Comparison of ENCODE assay signal across 8 mouse cellular contexts in genomic region chr4:136841056-136841455, GRCm38 (mm10). TPM values are rescaled to one million over a fixed set of nuclear protein-coding genes. Genes with fewer than 3 reads are reported as not detected.
DNase-seq lines count a peak whose midpoint lies in the region; ATAC-seq lines count a peak whose summit lies in the region.

No protein-coding gene starts in this region.

- DNase-seq in adrenal gland, adult (ENCODE audit: inconsistent age in 2 of 2, low spot score in 1 of 2) = peak; percentile 85 to 94
- DNase-seq in cerebellum, postnatal 10 days = peak; percentile 93 to 95
- DNase-seq in gastrocnemius, adult 18-20 months (ENCODE audit: low spot score) = peak; percentile 71
- peak; percentile 91 for DNase-seq in hindlimb bud, embryonic 11.5 days (ENCODE audit: extremely low spot score, low read depth, low spot score)
- peak; percentile 79 to 88 for DNase-seq in left cerebral cortex, adult 18-20 months (ENCODE audit: low spot score in 2 of 2)
- DNase-seq in right cerebral cortex, postnatal 14 days = peak; percentile 81

- peak; percentile 79 for ATAC-seq in megakaryocyte-erythroid progenitor cell, adult 5-6 weeks (replicated peaks; ENCODE audit: low FRiP score, low TSS enrichment, poor library complexity, severe bottlenecking)
- no peak for ATAC-seq in activated CD4-positive, CD25-positive, alpha-beta regulatory T cell, adult 4 months

RNA-seq across cellular contexts. Expression of gene Ephb2, which starts 5.3 kb away (rescaled TPM):
- total RNA-seq in gastrocnemius, adult 18-20 months (2021) = under 1 TPM; 0.53 to 0.74 TPM
- total RNA-seq in left cerebral cortex, adult 18-20 months (2021) = 10 to 100 TPM; 14.9 to 16.1 TPM
- not detected in 2 replicates for total RNA-seq in megakaryocyte-erythroid progenitor cell, adult 5-6 weeks (2014; fragmentation: Nextera tagmentation)
- total RNA-seq in megakaryocyte-erythroid progenitor cell, adult 5-6 weeks (2017) = 0.56 TPM in 1 of 2 replicates, not detected in the other
- polyA plus RNA-seq in activated CD4-positive, CD25-positive, alpha-beta regulatory T cell, adult 4 months (2017; shearing (Covaris generic)) = not detected

RNA-seq across cellular contexts. Expression of gene C1qb, which starts 44.9 kb away (rescaled TPM):
- total RNA-seq in gastrocnemius, adult 18-20 months (2021) = 10 to 100 TPM in 1 of 2 experiments, 1 to 10 TPM in 1; 8.5 to 13.1 TPM
- 10 to 100 TPM; 53.1 to 57.5 TPM for total RNA-seq in left cerebral cortex, adult 18-20 months (2021)
- total RNA-seq in megakaryocyte-erythroid progenitor cell, adult 5-6 weeks (2014; fragmentation: Nextera tagmentation) = not detected in 2 replicates
- not detected in 2 replicates for total RNA-seq in megakaryocyte-erythroid progenitor cell, adult 5-6 weeks (2017)
- polyA plus RNA-seq in activated CD4-positive, CD25-positive, alpha-beta regulatory T cell, adult 4 months (2017; shearing (Covaris generic)) = 1 to 10 TPM; 1.2 to 6.1 TPM

RNA-seq across cellular contexts. Expression of gene C1qc, which starts 51.8 kb away (rescaled TPM):
- 10 to 100 TPM in 1 of 2 experiments, 1 to 10 TPM in 1; 7.9 to 15.8 TPM for total RNA-seq in gastrocnemius, adult 18-20 months (2021)
- 10 to 100 TPM; 37.8 to 44.8 TPM for total RNA-seq in left cerebral cortex, adult 18-20 months (2021)
- total RNA-seq in megakaryocyte-erythroid progenitor cell, adult 5-6 weeks (2014; fragmentation: Nextera tagmentation) = not detected in 2 replicates
- total RNA-seq in megakaryocyte-erythroid progenitor cell, adult 5-6 weeks (2017) = 3.4 TPM in 1 of 2 replicates, not detected in the other
- polyA plus RNA-seq in activated CD4-positive, CD25-positive, alpha-beta regulatory T cell, adult 4 months (2017; shearing (Covaris generic)) = under 1 TPM; 0.28 to 0.56 TPM

RNA-seq across cellular contexts. Expression of gene C1qa, which starts 57.5 kb away (rescaled TPM):
- total RNA-seq in gastrocnemius, adult 18-20 months (2021) = 10 to 100 TPM in 1 of 2 experiments, 1 to 10 TPM in 1; 8.7 to 15.2 TPM
- 10 to 100 TPM; 50.6 to 53.6 TPM for total RNA-seq in left cerebral cortex, adult 18-20 months (2021)
- 1.5 TPM in 1 of 2 replicates, not detected in the other for total RNA-seq in megakaryocyte-erythroid progenitor cell, adult 5-6 weeks (2014; fragmentation: Nextera tagmentation)
- not detected in 2 replicates for total RNA-seq in megakaryocyte-erythroid progenitor cell, adult 5-6 weeks (2017)
- under 1 TPM; 0.83 to 0.97 TPM for polyA plus RNA-seq in activated CD4-positive, CD25-positive, alpha-beta regulatory T cell, adult 4 months (2017; shearing (Covaris generic))

Comparison
In these comparisons a context has a peak if more than half of its experiments do, and no peak if none do; other contexts are left out.
1. RNA of gene Ephb2, which starts 5.3 kb away (total RNA-seq): 14.9 to 16.1 TPM in left cerebral cortex, adult 18-20 months; 0.53 to 0.74 TPM in gastrocnemius, adult 18-20 months and 0.56 TPM in megakaryocyte-erythroid progenitor cell, adult 5-6 weeks; every median in the first group is over 4 times any median in the second.
2. RNA of gene C1qb, which starts 44.9 kb away (total RNA-seq): 53.1 to 57.5 TPM in left cerebral cortex, adult 18-20 months and 8.5 to 13.1 TPM in gastrocnemius, adult 18-20 months; not detected in megakaryocyte-erythroid progenitor cell, adult 5-6 weeks; every median in the first group is over 4 times any median in the second.
3. Peak in every context shown above with its lines, with median percentiles within 50 percentile points of each other: DNase-seq.